Mouse (Mus musculus): ENCODE results near the gene Diras1. TPM values are rescaled to one million over a fixed set of nuclear protein-coding genes. Genes with fewer than 3 reads are reported as not detected.

The Diras1 gene
- total and polyA plus RNA-seq, 3 experiments, result not detected

GRCm38 (mm10) chr10:80975478-80975877 is 50.0 kb downstream of the Diras1 start:
- H3K27ac ChIP-seq (ENCODE audit: insufficient read depth, low read depth), result no peak overlapping the region
- no peak overlapping the region for H3K4me3 ChIP-seq (replicated peaks in 1 of 3; ENCODE audit: low read depth in 2 of 3, low read length in 2 of 3, poor library complexity in 1 of 3)
- in situ Hi-C loops (cut with MboI; ENCODE audit: low pct_ligation_motif_present, low pct_unique_long_range_greater_than_20kb, low sequenced_read_pairs) (no loop called here), dilution Hi-C loops (cut with MboI; ENCODE audit: extremely low pct_ligation_motif_present, extremely low pct_unique_long_range_greater_than_20kb, low sequenced_read_pairs) (no loop called here)
- no peak overlapping the region for H3K9ac ChIP-seq (ENCODE audit: insufficient read depth, low read depth)
- H3K36me3 ChIP-seq (replicated peaks in 1 of 2; ENCODE audit: control insufficient read depth in 1 of 2, insufficient read depth in 1 of 2, low read length in 1 of 2), result no peaks in the 10 kb centered on the region
- no peaks in the 10 kb centered on the region for H3K27me3 ChIP-seq (replicated peaks)
- no peaks in the 10 kb centered on the region; a peak in 1 of 4 replicates for H3K4me1 ChIP-seq (ENCODE audit: control insufficient read depth in 1 of 2, insufficient read depth in 2 of 2)
- H3K4me2 ChIP-seq (ENCODE audit: insufficient read depth, low read depth, poor library complexity, severe bottlenecking), result no peak overlapping the region
- peaks cover 7% of the 10 kb centered on the region for H3K9me3 ChIP-seq (replicated peaks; ENCODE audit: low read length)
- DNase-seq (ENCODE audit: extremely low read depth), result no peak
- no peaks in the 10 kb centered on the region for H3K79me2 ChIP-seq (replicated peaks; ENCODE audit: control insufficient read depth, extremely low read depth, insufficient read depth, poor library complexity, severe bottlenecking)
- no peak for TF ChIP-seq MAX (IDR thresholded peaks at IDR 0.05; ENCODE audit: low read length)
- no peak for TF ChIP-seq JUND (conservative IDR thresholded peaks at IDR 0.05; ENCODE audit: low read depth, low read length)
- no peak for TF ChIP-seq KAT2A (IDR thresholded peaks at IDR 0.05; ENCODE audit: insufficient replicate concordance, low read length)

GRCm38 (mm10) chr10:80973722-80974121 is 51.7 kb downstream of the Diras1 start:
- dilution Hi-C loops (cut with MboI; ENCODE audit: extremely low pct_ligation_motif_present, extremely low pct_unique_long_range_greater_than_20kb, low sequenced_read_pairs) (no loop called here), in situ Hi-C loops (cut with MboI; ENCODE audit: low pct_ligation_motif_present, low pct_unique_long_range_greater_than_20kb, low sequenced_read_pairs) (no loop called here)
- no peak overlapping the region for H3K4me3 ChIP-seq (replicated peaks in 1 of 3; ENCODE audit: low read depth in 2 of 3, low read length in 2 of 3, poor library complexity in 1 of 3)
- H3K9me3 ChIP-seq (replicated peaks; ENCODE audit: low read length), result peaks cover 7% of the 10 kb centered on the region
- no peak overlapping the region for H3K9ac ChIP-seq (ENCODE audit: insufficient read depth, low read depth)
- H3K36me3 ChIP-seq (replicated peaks in 1 of 2; ENCODE audit: control insufficient read depth in 1 of 2, insufficient read depth in 1 of 2, low read length in 1 of 2), result no peaks in the 10 kb centered on the region
- peaks cover 10 to 16% of the 10 kb centered on the region in 2 experiments for H3K4me1 ChIP-seq (ENCODE audit: control insufficient read depth in 1 of 2, insufficient read depth in 2 of 2)
- no peaks in the 10 kb centered on the region for H3K79me2 ChIP-seq (replicated peaks; ENCODE audit: control insufficient read depth, extremely low read depth, insufficient read depth, poor library complexity, severe bottlenecking)
- no peak overlapping the region for H3K4me2 ChIP-seq (ENCODE audit: insufficient read depth, low read depth, poor library complexity, severe bottlenecking)
- DNase-seq (ENCODE audit: extremely low read depth), result no peak
- TF ChIP-seq ETS1 (conservative IDR thresholded peaks at IDR 0.05; ENCODE audit: low read depth, low read length) (no peak), BHLHE40 (IDR thresholded peaks at IDR 0.05; ENCODE audit: low read depth, low read length) (no peak), USF2 (conservative IDR thresholded peaks at IDR 0.05; ENCODE audit: low read depth, low read length) (no peak), ZC3H11A (IDR thresholded peaks at IDR 0.05; ENCODE audit: low read depth, low read length) (no peak), JUN (IDR thresholded peaks at IDR 0.05; ENCODE audit: insufficient read depth, low read depth, low read length) (no peak), SMC3 (IDR thresholded peaks at IDR 0.05; ENCODE audit: low read depth, low read length) (no peak), UBTF (IDR thresholded peaks at IDR 0.05; ENCODE audit: low read depth, low read length) (no peak), EP300 (IDR thresholded peaks at IDR 0.05; ENCODE audit: low read length) (no peak), TCF12 (IDR thresholded peaks at IDR 0.05; ENCODE audit: low read depth, low read length) (no peak), SIN3A (IDR thresholded peaks at IDR 0.05; ENCODE audit: low read length) (no peak), CHD1 (IDR thresholded peaks at IDR 0.05; ENCODE audit: low read depth, low read length) (no peak), USF1 (IDR thresholded peaks at IDR 0.05; ENCODE audit: low read depth, low read length) (no peak), MEF2A (IDR thresholded peaks at IDR 0.05; ENCODE audit: borderline replicate concordance, low read depth, low read length) (no peak), MXI1 (IDR thresholded peaks at IDR 0.05; ENCODE audit: low read depth, low read length) (no peak), E2F4 (IDR thresholded peaks at IDR 0.05; ENCODE audit: insufficient replicate concordance, low read depth, low read length) (no peak), ZNF384 (IDR thresholded peaks at IDR 0.05; ENCODE audit: low read depth, low read length) (no peak), ZKSCAN1 (IDR thresholded peaks at IDR 0.05; ENCODE audit: borderline replicate concordance, low read depth, low read length) (no peak)
- no peak overlapping the region for H3K27ac ChIP-seq (ENCODE audit: insufficient read depth, low read depth)
- H3K27me3 ChIP-seq (replicated peaks), result no peaks in the 10 kb centered on the region
